Comparison of ENCODE assay signal across 11 mouse cellular contexts in the genomic region with DNA sequence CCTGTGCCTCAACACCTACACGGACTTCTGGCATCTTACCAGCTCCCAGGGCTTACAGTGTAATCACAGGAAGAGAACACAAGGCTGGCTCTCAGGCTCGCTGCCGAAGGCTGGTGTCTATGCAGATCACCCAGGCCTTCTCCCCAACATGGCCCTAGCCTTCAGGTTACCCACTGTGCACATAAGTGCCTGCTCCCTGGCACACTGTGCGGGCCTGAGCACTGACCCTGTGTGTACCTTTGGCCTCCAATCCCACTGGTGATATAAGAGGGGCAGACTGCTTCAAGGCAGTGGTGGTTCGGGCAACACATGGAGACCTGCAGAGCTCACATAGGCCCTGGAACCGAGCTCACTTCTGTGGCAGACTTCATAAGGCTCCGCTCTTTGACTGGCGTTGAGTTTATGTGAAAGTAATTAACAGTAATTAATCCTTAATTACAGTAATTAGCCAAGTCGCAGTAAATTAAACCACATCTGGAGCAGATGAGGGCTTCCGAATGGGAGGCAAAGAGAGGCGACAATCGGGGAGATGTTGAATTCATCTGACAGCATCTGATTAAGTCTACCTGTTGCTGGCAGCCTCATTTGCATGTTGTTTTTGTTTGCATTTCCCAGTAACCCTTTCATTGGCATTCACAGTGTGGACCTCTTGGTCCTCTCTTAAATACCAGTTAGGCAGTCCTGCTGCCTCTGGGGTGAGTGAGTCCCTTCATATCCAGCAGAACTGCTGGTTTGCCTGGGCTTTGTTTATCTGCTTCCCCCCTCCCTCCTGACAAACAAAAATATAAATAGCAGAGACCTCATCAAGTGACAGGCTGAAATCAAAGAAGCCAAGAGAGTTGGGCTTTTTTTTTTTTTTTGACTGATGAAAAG.
DNase-seq lines count a peak whose midpoint lies in the region; ATAC-seq and TF ChIP-seq lines count a peak whose summit lies in the region.
"Had no signal": no experiment of that assay in that cellular context is flagged by ENCODE, and none has a peak within 500 bp of the region (broad histone marks: within the 10 kb centered on the region; RNA-seq: fewer than 3 reads in every experiment).

No protein-coding gene starts in this region.

- ATAC-seq in hindbrain, embryonic 13.5 days (ENCODE audit: low FRiP score) = peak; percentile 70
- ATAC-seq in hindbrain, postnatal 0 days = no peak
- ATAC-seq in midbrain, embryonic 12.5 days (ENCODE audit: low FRiP score, low read depth) = peak; percentile 42
- peak; percentile 43; the same call in 1 of the 2 replicates for ATAC-seq in stomach, embryonic 15.5 days (ENCODE audit: insufficient read depth, low FRiP score, low read depth)

- TF ChIP-seq CTCF in hindbrain, postnatal 0 days (IDR thresholded peaks at IDR 0.05; ENCODE audit: low read depth) = no peak

- H3K4me1 ChIP-seq in hindbrain, embryonic 13.5 days (replicated peaks) = peaks cover 49% of the 10 kb centered on the region
- no peaks in the 10 kb centered on the region for H3K4me1 ChIP-seq in hindbrain, postnatal 0 days (ENCODE audit: insufficient read depth, low read length)
- peaks cover 31% of the 10 kb centered on the region for H3K4me1 ChIP-seq in midbrain, embryonic 12.5 days
- peaks cover 23% of the 10 kb centered on the region for H3K4me1 ChIP-seq in midbrain, embryonic 10.5 days
- peaks cover 14% of the 10 kb centered on the region; the same call in 1 of the 2 replicates for H3K4me1 ChIP-seq in stomach, embryonic 15.5 days

- H3K4me3 ChIP-seq in hindbrain, embryonic 13.5 days = no peak overlapping the region
- H3K4me3 ChIP-seq in hindbrain, postnatal 0 days (ENCODE audit: low read length) = no peak overlapping the region
- no peak overlapping the region for H3K4me3 ChIP-seq in midbrain, embryonic 12.5 days
- H3K4me3 ChIP-seq in midbrain, embryonic 10.5 days = no peak overlapping the region
- no peak overlapping the region for H3K4me3 ChIP-seq in stomach, embryonic 15.5 days (replicated peaks)

- WGBS in hindbrain, embryonic 13.5 days = 49% methylated on average over 12 of the region's 12 CpGs
- WGBS in hindbrain, postnatal 0 days = 52% methylated on average over 12 of the region's 12 CpGs
- 71% methylated on average over 12 of the region's 12 CpGs for WGBS in midbrain, embryonic 12.5 days
- WGBS in midbrain, embryonic 10.5 days = 82% methylated on average over 12 of the region's 12 CpGs
- WGBS in stomach, embryonic 15.5 days = 75% methylated on average over 12 of the region's 12 CpGs

- no peaks in the 10 kb centered on the region for H3K9me3 ChIP-seq in hindbrain, embryonic 13.5 days
- no peaks in the 10 kb centered on the region for H3K9me3 ChIP-seq in hindbrain, postnatal 0 days (ENCODE audit: low read length)
- no peaks in the 10 kb centered on the region for H3K9me3 ChIP-seq in midbrain, embryonic 12.5 days
- H3K9me3 ChIP-seq in midbrain, embryonic 10.5 days (replicated peaks) = no peaks in the 10 kb centered on the region
- H3K9me3 ChIP-seq in stomach, embryonic 15.5 days = no peaks in the 10 kb centered on the region

- H3K27ac ChIP-seq in hindbrain, embryonic 13.5 days = peak overlapping the region; percentile 55; the same call in 1 of the 2 replicates
- no peak overlapping the region for H3K27ac ChIP-seq in hindbrain, postnatal 0 days
- no peak overlapping the region for H3K27ac ChIP-seq in midbrain, embryonic 12.5 days (replicated peaks)
- no peak overlapping the region for H3K27ac ChIP-seq in midbrain, embryonic 10.5 days (replicated peaks)
- H3K27ac ChIP-seq in stomach, embryonic 15.5 days = no peak overlapping the region; the same call in 1 of the 2 replicates
- H3K27ac ChIP-seq: macrophage had no signal

- peak; percentile 22 for DNase-seq in cerebellum, adult 11-12 months
- no peak for DNase-seq in cerebellum, adult 9-11 months
- no peak for DNase-seq in hindbrain, postnatal 0 days (ENCODE audit: low spot score)
- DNase-seq in midbrain, embryonic 10.5 days (ENCODE audit: low spot score) = no peak
- no peak for DNase-seq in right cerebral cortex, adult 2 months (ENCODE audit: low spot score in 2 of 2)
- DNase-seq: adrenal gland, adult 8-10 months; kidney, adult 18-20 months had no signal

- H3K4me2 ChIP-seq in hindbrain, embryonic 13.5 days = no peak overlapping the region
- H3K4me2 ChIP-seq in hindbrain, postnatal 0 days (ENCODE audit: low read depth, low read length) = no peak overlapping the region
- no peak overlapping the region for H3K4me2 ChIP-seq in midbrain, embryonic 12.5 days (replicated peaks)
- no peak overlapping the region for H3K4me2 ChIP-seq in stomach, embryonic 15.5 days

- H3K9ac ChIP-seq in hindbrain, embryonic 13.5 days = no peak overlapping the region
- H3K9ac ChIP-seq in hindbrain, postnatal 0 days (replicated peaks; ENCODE audit: low read length) = no peak overlapping the region
- no peak overlapping the region for H3K9ac ChIP-seq in midbrain, embryonic 12.5 days (replicated peaks)
- no peak overlapping the region for H3K9ac ChIP-seq in stomach, embryonic 15.5 days

- no peaks in the 10 kb centered on the region for H3K27me3 ChIP-seq in hindbrain, embryonic 13.5 days
- H3K27me3 ChIP-seq in hindbrain, postnatal 0 days (ENCODE audit: insufficient read depth, low read length) = no peaks in the 10 kb centered on the region
- H3K27me3 ChIP-seq in midbrain, embryonic 12.5 days = no peaks in the 10 kb centered on the region
- no peaks in the 10 kb centered on the region for H3K27me3 ChIP-seq in midbrain, embryonic 10.5 days (ENCODE audit: low read depth, poor library complexity, severe bottlenecking)
- H3K27me3 ChIP-seq in stomach, embryonic 15.5 days (replicated peaks) = no peaks in the 10 kb centered on the region

- H3K36me3 ChIP-seq in hindbrain, embryonic 13.5 days = no peaks in the 10 kb centered on the region
- H3K36me3 ChIP-seq in hindbrain, postnatal 0 days (ENCODE audit: insufficient read depth, low read length) = no peaks in the 10 kb centered on the region
- no peaks in the 10 kb centered on the region for H3K36me3 ChIP-seq in midbrain, embryonic 12.5 days
- H3K36me3 ChIP-seq in midbrain, embryonic 10.5 days = no peaks in the 10 kb centered on the region
- no peaks in the 10 kb centered on the region for H3K36me3 ChIP-seq in stomach, embryonic 15.5 days
